Mouse (Mus musculus) testis, adult 2 months (tissue): Measurements from ENCODE around the gene Rnf135. TPM values are rescaled to one million over a fixed set of nuclear protein-coding genes. Genes with fewer than 3 reads are reported as not detected.
"Not testable (repeated sequence)": the region's sequence is repeated elsewhere in the genome, so short reads cannot be mapped to it uniquely, and the experiment has no call there.

Source experiments
- H3K27ac ChIP-seq: fragments of 200-500 bp; 2 replicates; pipeline ENCODE4 v1.5.1; 2012; ENCODE audit warnings: low read depth, low read length; ENCODE audit not compliant: control insufficient read depth, insufficient read depth
- H3K27me3 ChIP-seq: fragments of 200-500 bp; 2 replicates; pipeline ENCODE4 v1.6.1; 2012; ENCODE audit warnings: mild to moderate bottlenecking, low read length, moderate library complexity; ENCODE audit not compliant: control insufficient read depth, insufficient read depth
- H3K36me3 ChIP-seq: fragments of 200-500 bp; 2 replicates; pipeline ENCODE4 v1.6.1; 2012; ENCODE audit warnings: mild to moderate bottlenecking, low read length; ENCODE audit not compliant: control insufficient read depth, insufficient read depth
- H3K4me1 ChIP-seq: fragments of 200-500 bp; 2 replicates; pipeline ENCODE4 v1.6.1; 2012; ENCODE audit warnings: low read length; ENCODE audit not compliant: control insufficient read depth, insufficient read depth
- H3K4me3 ChIP-seq: fragments of 200-500 bp; 2 replicates; pipeline ENCODE4 v1.5.1; 2012; ENCODE audit warnings: low read depth, mild to moderate bottlenecking, low read length, moderate library complexity, mixed read lengths; ENCODE audit not compliant: control insufficient read depth
- CTCF ChIP-seq: fragments of 200-500 bp; IDR thresholded peaks from 2 replicates; pipeline ENCODE4 v1.5.1; 2012; ENCODE audit warnings: low read depth, mild to moderate bottlenecking, inconsistent platforms, low read length, moderate library complexity; ENCODE audit not compliant: control insufficient read depth, insufficient read depth, insufficient replicate concordance
- POLR2A ChIP-seq: fragments of 200-500 bp; IDR thresholded peaks from 2 replicates; pipeline ENCODE4 v1.6.1; 2012; ENCODE audit warnings: low read depth, mild to moderate bottlenecking, inconsistent platforms, low read length, moderate library complexity; ENCODE audit not compliant: control insufficient read depth
- polyA plus RNA-seq: library from polyadenylated mRNA; depleted of rRNA; stranded (reverse); fragments of >200 nt; gene quantifications from 2 replicates; pipeline ENCODE4 v1.2.3, GENCODE M21; 2012

Rnf135 gene
- polyA plus RNA-seq, 1 experiment = 3.9 TPM

- TF ChIP-seq POLR2A (no peak), CTCF (no peak)
- Histone ChIP-seq H3K36me3 (no peaks in the 10 kb centered on the region), H3K4me3 (no peak overlapping the region)
Observed at GRCm38 (mm10) chr11:80145787-80146275, 37.8 kb upstream of the Rnf135 start.

GRCm38 (mm10) chr11:80147748-80148147 lies 35.9 kb upstream of the Rnf135 start:
- peaks cover 4% of the 10 kb centered on the region for H3K4me1 ChIP-seq
- TF ChIP-seq POLR2A (no peak), CTCF (no peak)
- no peak overlapping the region for H3K27ac ChIP-seq
- H3K27me3 ChIP-seq = no peaks in the 10 kb centered on the region
- H3K36me3 ChIP-seq = no peaks in the 10 kb centered on the region
- no peak overlapping the region for H3K4me3 ChIP-seq

More at GRCm38 (mm10) chr11:80145787-80146275, 37.8 kb upstream of the Rnf135 start:
- Histone ChIP-seq H3K4me1 (peaks cover 7% of the 10 kb centered on the region), H3K27ac (no peak overlapping the region), H3K27me3 (no peaks in the 10 kb centered on the region)

GRCm38 (mm10) chr11:80148313-80148712 lies 35.3 kb upstream of the Rnf135 start:
- H3K4me1 ChIP-seq = no peaks in the 10 kb centered on the region
- H3K36me3 ChIP-seq = no peaks in the 10 kb centered on the region
- H3K27me3 ChIP-seq = no peaks in the 10 kb centered on the region
- TF ChIP-seq CTCF = no peak
- no peak for TF ChIP-seq POLR2A
- no peak overlapping the region for H3K4me3 ChIP-seq
- no peak overlapping the region for H3K27ac ChIP-seq

- not testable (repeated sequence) for H3K36me3 ChIP-seq, H3K27ac ChIP-seq, H3K4me1 ChIP-seq, H3K27me3 ChIP-seq, H3K4me3 ChIP-seq
Observed at GRCm38 (mm10) chr11:80148974-80149373, 34.7 kb upstream of the Rnf135 start.

- TF ChIP-seq CTCF = no peak
- no peak for TF ChIP-seq POLR2A
- no peak overlapping the region for H3K4me3 ChIP-seq
- no peak overlapping the region; the same call in 1 of the 2 replicates for H3K27ac ChIP-seq
- no peaks in the 10 kb centered on the region for H3K36me3 ChIP-seq
- no peaks in the 10 kb centered on the region for H3K27me3 ChIP-seq
- peaks cover 3% of the 10 kb centered on the region; the same call in 1 of the 2 replicates for H3K4me1 ChIP-seq
Observed at GRCm38 (mm10) chr11:80149412-80150023, 34.1 kb upstream of the Rnf135 start.

- H3K27ac ChIP-seq = no peak overlapping the region
- H3K4me3 ChIP-seq = no peak overlapping the region
- no peak for TF ChIP-seq CTCF
- no peak for TF ChIP-seq POLR2A
- no peaks in the 10 kb centered on the region for H3K27me3 ChIP-seq
- H3K36me3 ChIP-seq = no peaks in the 10 kb centered on the region
- peaks cover 9% of the 10 kb centered on the region for H3K4me1 ChIP-seq
Observed at GRCm38 (mm10) chr11:80150566-80150965, 33.1 kb upstream of the Rnf135 start.

GRCm38 (mm10) chr11:80151541-80151940 lies 32.1 kb upstream of the Rnf135 start:
- Histone ChIP-seq H3K27ac (no peak overlapping the region), H3K4me3 (no peak overlapping the region), H3K27me3 (no peaks in the 10 kb centered on the region), H3K4me1 (peaks cover 9% of the 10 kb centered on the region), H3K36me3 (no peaks in the 10 kb centered on the region)
- no peak for TF ChIP-seq CTCF
- no peak for TF ChIP-seq POLR2A
